ENCODE assay signal across 8 mouse cellular contexts in the genomic region with DNA sequence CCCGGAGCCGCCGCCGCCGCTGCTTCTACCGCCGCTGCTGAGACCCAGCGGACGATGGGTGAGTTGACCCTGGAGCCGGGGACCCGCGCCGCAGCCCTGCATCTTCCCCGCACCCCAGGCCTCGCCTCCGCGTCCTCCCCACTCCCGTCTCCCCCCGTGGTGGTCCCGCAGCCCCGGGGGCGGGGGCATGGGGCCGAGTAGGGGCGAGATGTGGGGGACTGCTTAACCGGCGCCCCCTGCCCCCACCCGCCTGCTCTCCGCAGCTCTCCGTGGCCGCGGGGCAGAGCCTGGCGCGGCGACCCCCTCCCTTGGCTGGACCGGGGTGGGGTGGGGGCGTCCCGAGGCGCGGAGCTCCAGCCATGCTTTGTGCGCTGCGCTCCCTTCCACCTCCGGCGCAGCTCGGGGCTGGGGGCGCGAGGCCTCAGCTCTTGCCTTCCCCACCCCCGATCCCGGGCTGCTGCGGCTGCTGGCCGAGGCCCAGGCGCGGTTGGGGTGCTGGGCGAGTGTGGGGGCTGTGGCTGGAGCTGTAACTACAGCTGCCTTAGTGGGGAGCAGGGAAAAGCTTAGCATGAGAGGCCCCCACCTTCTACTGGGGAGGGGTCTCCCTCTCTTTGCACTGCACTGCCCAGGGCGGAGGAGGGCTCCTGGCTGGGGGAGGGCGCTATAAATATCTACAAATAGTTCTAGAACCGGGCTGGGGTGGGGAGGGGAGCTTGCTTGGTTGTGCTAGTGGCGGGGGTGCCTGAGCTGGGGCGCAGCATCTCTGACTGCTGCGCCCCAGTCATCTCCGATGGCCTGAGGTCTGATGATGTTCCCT. TPM values are rescaled to one million over a fixed set of nuclear protein-coding genes. Genes with fewer than 3 reads are reported as not detected.
DNase-seq lines count a peak whose midpoint lies in the region; ATAC-seq lines count a peak whose summit lies in the region.

No protein-coding gene starts in this region.

- peak; percentile 52 for DNase-seq in layer of hippocampus, adult 11-12 months (ENCODE audit: low spot score)
- no peak for DNase-seq in layer of hippocampus, adult 9-10 months (ENCODE audit: low spot score)
- DNase-seq in layer of hippocampus, postnatal 10 days (ENCODE audit: low spot score in 2 of 2), result peak; percentile 65 to 72
- peak; percentile 72 for DNase-seq in midbrain, embryonic 14.5 days
- DNase-seq in urinary bladder, postnatal 36 days (ENCODE audit: low spot score in 2 of 2), result no peak
- DNase-seq in adrenal gland, postnatal 36 days, result no peak

- ATAC-seq in embryonic facial prominence, embryonic 15.5 days (ENCODE audit: insufficient number of reproducible peaks, low FRiP score, low TSS enrichment, low read depth), result peak; percentile 36
- peak; percentile 63 for ATAC-seq in midbrain, embryonic 14.5 days (ENCODE audit: low FRiP score, low TSS enrichment)

- H3K4me3 ChIP-seq in brown adipose tissue, adult 24 weeks (ENCODE audit: insufficient read depth, low read depth, low read length), result peak overlapping the region; percentile 42; the same call in 1 of the 2 replicates
- peak overlapping the region; percentile 79 for H3K4me3 ChIP-seq in embryonic facial prominence, embryonic 15.5 days (replicated peaks)
- peak overlapping the region; percentile 97 for H3K4me3 ChIP-seq in midbrain, embryonic 14.5 days (replicated peaks; ENCODE audit: low read depth, low read length)

- H3K9me3 ChIP-seq in embryonic facial prominence, embryonic 15.5 days (replicated peaks), result no peaks in the 10 kb centered on the region
- no peaks in the 10 kb centered on the region for H3K9me3 ChIP-seq in midbrain, embryonic 14.5 days (ENCODE audit: control insufficient read depth, low read length)

- H3K9ac ChIP-seq in embryonic facial prominence, embryonic 15.5 days, result peak overlapping the region; percentile 88
- peak overlapping the region; percentile 99 for H3K9ac ChIP-seq in midbrain, embryonic 14.5 days (replicated peaks; ENCODE audit: low read length)

- under 1% methylated on average over 59 of the region's 60 CpGs for WGBS in embryonic facial prominence, embryonic 15.5 days
- under 1% methylated on average over 49 of the region's 60 CpGs for WGBS in midbrain, embryonic 14.5 days

- peak overlapping the region; percentile 77 for H3K4me2 ChIP-seq in embryonic facial prominence, embryonic 15.5 days (replicated peaks)
- peak overlapping the region; percentile 75 for H3K4me2 ChIP-seq in midbrain, embryonic 14.5 days (ENCODE audit: low read length)

- no peak overlapping the region for H3K27ac ChIP-seq in brown adipose tissue, adult 24 weeks (replicated peaks; ENCODE audit: low read depth, low read length)
- H3K27ac ChIP-seq in embryonic facial prominence, embryonic 15.5 days (replicated peaks), result peak overlapping the region; percentile 87
- peak overlapping the region; percentile 96 for H3K27ac ChIP-seq in midbrain, embryonic 14.5 days (replicated peaks; ENCODE audit: low read depth, low read length)

- no peaks in the 10 kb centered on the region for H3K36me3 ChIP-seq in embryonic facial prominence, embryonic 15.5 days
- H3K36me3 ChIP-seq in midbrain, embryonic 14.5 days (ENCODE audit: control insufficient read depth, insufficient read depth, low read length), result no peaks in the 10 kb centered on the region

- H3K27me3 ChIP-seq in embryonic facial prominence, embryonic 15.5 days, result no peaks in the 10 kb centered on the region
- H3K27me3 ChIP-seq in midbrain, embryonic 14.5 days (ENCODE audit: control insufficient read depth, insufficient read depth, low read length), result no peaks in the 10 kb centered on the region

- H3K4me1 ChIP-seq in brown adipose tissue, adult 24 weeks (ENCODE audit: control insufficient read depth, insufficient read depth, insufficient read length, low read length), result no peaks in the 10 kb centered on the region
- peaks cover 34% of the 10 kb centered on the region for H3K4me1 ChIP-seq in embryonic facial prominence, embryonic 15.5 days
- peaks cover 15% of the 10 kb centered on the region for H3K4me1 ChIP-seq in midbrain, embryonic 14.5 days (ENCODE audit: control insufficient read depth, insufficient read depth, low read length)

RNA-seq across cellular contexts. Expression of a gene that starts 0.5 kb away (rescaled TPM):
- polyA plus RNA-seq in brown adipose tissue, adult 24 weeks (2012; ENCODE audit: insufficient read depth, insufficient read length, missing spikeins), result 0.36 and 0.50 TPM in 2 replicates
- 4.6 and 5.5 TPM in 2 replicates for polyA plus RNA-seq in embryonic facial prominence, embryonic 15.5 days (2015; fragmentation: Nextera tagmentation; extraction: Ambion mirVana)
- 10 to 100 TPM; 85.8 to 89.8 TPM for total RNA-seq in layer of hippocampus, postnatal 10 days (2021)
- polyA plus RNA-seq in midbrain, embryonic 14.5 days (2014; fragmentation: Nextera tagmentation; extraction: Ambion mirVana), result 19.9 and 20.5 TPM in 2 replicates
- 10 to 100 TPM in 1 of 2 experiments, 1 to 10 TPM in 1; 7.0 to 10.3 TPM for total RNA-seq in adrenal gland, postnatal 36 days (2021)

RNA-seq across cellular contexts. Expression of a gene that starts 41.1 kb away (rescaled TPM):
- polyA plus RNA-seq in brown adipose tissue, adult 24 weeks (2012; ENCODE audit: insufficient read depth, insufficient read length, missing spikeins), result 4.8 and 5.7 TPM in 2 replicates
- 38.2 and 38.7 TPM in 2 replicates for polyA plus RNA-seq in embryonic facial prominence, embryonic 15.5 days (2015; fragmentation: Nextera tagmentation; extraction: Ambion mirVana)
- 10 to 100 TPM; 28.2 to 35.0 TPM for total RNA-seq in layer of hippocampus, postnatal 10 days (2021)
- 37.9 and 42.5 TPM in 2 replicates for polyA plus RNA-seq in midbrain, embryonic 14.5 days (2014; fragmentation: Nextera tagmentation; extraction: Ambion mirVana)
- 10 to 100 TPM; 11.9 to 18.3 TPM for total RNA-seq in adrenal gland, postnatal 36 days (2021)

RNA-seq across cellular contexts. Expression of a gene that starts 59.8 kb away (rescaled TPM):
- 15.4 and 16.0 TPM in 2 replicates for polyA plus RNA-seq in brown adipose tissue, adult 24 weeks (2012; ENCODE audit: insufficient read depth, insufficient read length, missing spikeins)
- polyA plus RNA-seq in embryonic facial prominence, embryonic 15.5 days (2015; fragmentation: Nextera tagmentation; extraction: Ambion mirVana), result 26.4 and 27.8 TPM in 2 replicates
- total RNA-seq in layer of hippocampus, postnatal 10 days (2021), result 10 to 100 TPM; 32.3 to 34.3 TPM
- polyA plus RNA-seq in midbrain, embryonic 14.5 days (2014; fragmentation: Nextera tagmentation; extraction: Ambion mirVana), result 28.1 and 41.7 TPM in 2 replicates
- 10 to 100 TPM; 44.7 to 49.2 TPM for total RNA-seq in adrenal gland, postnatal 36 days (2021)

Comparison
In these comparisons a context has a peak if more than half of its experiments do, and no peak if none do; other contexts are left out.
1. DNase-seq: peak in layer of hippocampus, adult 11-12 months (single experiment), layer of hippocampus, postnatal 10 days (2 of 2) and midbrain, embryonic 14.5 days (single experiment); none in layer of hippocampus, adult 9-10 months (single experiment), urinary bladder, postnatal 36 days (0 of 2) and adrenal gland, postnatal 36 days (0 of 2).
2. H3K4me3 ChIP-seq: peak in every context shown above with its lines; median percentile 97 in midbrain, embryonic 14.5 days; 79 in embryonic facial prominence, embryonic 15.5 days; 42 in brown adipose tissue, adult 24 weeks.